Mouse (Mus musculus) kidney, adult 2 months (tissue): Measurements from ENCODE around the gene Plekha5. TPM values are rescaled to one million over a fixed set of nuclear protein-coding genes. Genes with fewer than 3 reads are reported as not detected.
A peak's percentile ranks its signal among the peaks of the same experiment; 100 is the strongest.

Experiments
- DNase-seq: peaks from one replicate; pipeline ENCODE4 v3.0.0; 2021
- H3K27ac ChIP-seq: fragments of 200-500 bp; 2 replicates; pipeline ENCODE4 v1.5.1; 2012; ENCODE audit warnings: low read depth, low read length, control low read depth, inconsistent platforms; ENCODE audit not compliant: insufficient read depth
- H3K27me3 ChIP-seq: fragments of 200-500 bp; replicated peaks from 2 replicates; pipeline ENCODE4 v1.6.1; 2012; ENCODE audit warnings: mild to moderate bottlenecking, moderate library complexity, low read length, inconsistent platforms; ENCODE audit not compliant: control insufficient read depth, insufficient read depth
- H3K36me3 ChIP-seq: fragments of 200-500 bp; 2 replicates; pipeline ENCODE4 v1.6.1; 2012; ENCODE audit warnings: mild to moderate bottlenecking, moderate library complexity, low read length, inconsistent platforms; ENCODE audit not compliant: control insufficient read depth, insufficient read depth
- H3K4me1 ChIP-seq: fragments of 200-500 bp; 2 replicates; pipeline ENCODE4 v1.6.1; 2011; ENCODE audit warnings: low read length; ENCODE audit not compliant: control insufficient read depth, insufficient read depth
- H3K4me3 ChIP-seq: fragments of 200-500 bp; 2 replicates; pipeline ENCODE4 v1.5.1; 2011; ENCODE audit warnings: mild to moderate bottlenecking, low read depth, low read length, control low read depth; ENCODE audit not compliant: insufficient read depth
- CTCF ChIP-seq: fragments of 200-500 bp; conservative IDR thresholded peaks from 2 replicates; pipeline ENCODE4 v1.5.1; 2011; ENCODE audit warnings: low read depth, mild to moderate bottlenecking, control low read depth, low read length, moderate library complexity, mixed read lengths; ENCODE audit not compliant: insufficient read depth, insufficient read length
- POLR2A ChIP-seq: fragments of 200-500 bp; IDR thresholded peaks from one replicate; pipeline ENCODE4 v1.6.1; 2011; ENCODE audit warnings: low read depth, low read length, control low read depth
- WGBS: fragments of 180-500 bp; shearing (Covaris S2); methylation state at CpG from one replicate; pipeline ENCODE4 v1.1.7; 2018; 5-methylcytosine and 5-hydroxymethylcytosine counted together
- polyA plus RNA-seq: library from polyadenylated mRNA; depleted of rRNA; stranded (reverse); fragments of >200 nt; gene quantifications from 2 replicates; pipeline ENCODE4 v1.2.3, GENCODE M21; 2012

The Plekha5 gene
- polyA plus RNA-seq, 1 experiment: 21.4 TPM

GRCm38 (mm10) chr6:140611282-140611681 lies 187.4 kb downstream of the Plekha5 start:
- 66% methylated on average over 4 of the region's 4 CpGs for WGBS
- TF ChIP-seq POLR2A: no peak
- Histone ChIP-seq H3K27me3 (no peaks in the 10 kb centered on the region), H3K4me3 (no peak overlapping the region), H3K36me3 (no peaks in the 10 kb centered on the region), H3K4me1 (no peaks in the 10 kb centered on the region), H3K27ac (peak overlapping the region; percentile 20; the same call in 1 of the 2 replicates)
- no peak for DNase-seq

GRCm38 (mm10) chr6:140611893-140612473 lies 188.1 kb downstream of the Plekha5 start:
- DNase-seq: peak; percentile 38
- peak overlapping the region; percentile 20; the same call in 1 of the 2 replicates for H3K27ac ChIP-seq

DNA sequence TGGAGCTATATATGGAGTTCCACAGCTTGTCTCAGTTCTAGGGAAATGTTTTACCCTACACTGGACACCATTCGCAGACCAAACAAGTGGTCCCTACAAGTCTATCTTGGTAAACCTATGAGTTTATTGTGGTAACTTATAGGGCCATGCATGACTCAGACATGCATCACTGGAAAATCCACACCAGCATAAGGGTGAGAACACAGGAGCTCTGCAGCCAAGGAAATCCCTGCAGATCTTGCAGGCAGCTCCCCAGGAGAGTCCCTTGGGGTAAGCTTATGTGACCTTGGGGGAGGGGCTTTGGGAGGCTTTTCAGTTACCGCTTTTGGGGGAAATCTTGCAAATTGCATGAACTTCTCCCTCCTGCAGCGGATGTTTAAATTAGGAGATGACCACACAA lies 190.0 kb downstream of the Plekha5 start:
- 89% methylated on average over 3 of the region's 3 CpGs for WGBS
- H3K27me3 ChIP-seq: no peaks in the 10 kb centered on the region
- no peaks in the 10 kb centered on the region for H3K4me1 ChIP-seq
- no peak for DNase-seq
- no peak for TF ChIP-seq CTCF
- TF ChIP-seq POLR2A: no peak
- H3K36me3 ChIP-seq: no peaks in the 10 kb centered on the region
- H3K27ac ChIP-seq: no peak overlapping the region
- H3K4me3 ChIP-seq: no peak overlapping the region

More at GRCm38 (mm10) chr6:140611893-140612473, 188.1 kb downstream of the Plekha5 start:
- Histone ChIP-seq H3K27me3 (no peaks in the 10 kb centered on the region), H3K36me3 (no peaks in the 10 kb centered on the region), H3K4me3 (no peak overlapping the region), H3K4me1 (no peaks in the 10 kb centered on the region)
- WGBS: 61% methylated on average over 13 of the region's 13 CpGs
- TF ChIP-seq POLR2A (no peak), CTCF (no peak)

DNA sequence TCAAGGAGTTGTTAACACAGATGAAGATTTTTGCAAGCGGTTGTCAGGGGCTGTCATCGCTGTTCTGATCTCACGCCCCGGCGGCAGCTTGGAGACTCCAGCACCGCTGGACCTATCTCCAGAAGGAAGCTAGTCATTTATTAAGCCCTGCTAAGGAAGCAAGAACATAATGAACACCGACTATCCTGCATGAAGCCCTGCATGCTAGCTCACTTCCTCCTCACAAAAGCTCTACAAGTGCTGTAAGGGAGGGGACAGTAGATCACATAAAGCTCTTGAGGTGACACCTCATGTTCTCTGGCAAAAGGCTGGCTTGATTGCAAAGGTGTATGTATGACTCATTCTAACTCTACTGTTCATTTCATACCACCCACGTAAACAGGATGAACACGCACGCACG lies 190.9 kb downstream of the Plekha5 start:
- no peak for TF ChIP-seq POLR2A
- TF ChIP-seq CTCF: no peak
- WGBS: 49% methylated on average over 11 of the region's 11 CpGs
- no peaks in the 10 kb centered on the region for H3K36me3 ChIP-seq
- H3K4me3 ChIP-seq: no peak overlapping the region
- no peaks in the 10 kb centered on the region for H3K4me1 ChIP-seq
- DNase-seq: peak; percentile 65
- H3K27me3 ChIP-seq: no peaks in the 10 kb centered on the region
- no peak overlapping the region for H3K27ac ChIP-seq

DNA sequence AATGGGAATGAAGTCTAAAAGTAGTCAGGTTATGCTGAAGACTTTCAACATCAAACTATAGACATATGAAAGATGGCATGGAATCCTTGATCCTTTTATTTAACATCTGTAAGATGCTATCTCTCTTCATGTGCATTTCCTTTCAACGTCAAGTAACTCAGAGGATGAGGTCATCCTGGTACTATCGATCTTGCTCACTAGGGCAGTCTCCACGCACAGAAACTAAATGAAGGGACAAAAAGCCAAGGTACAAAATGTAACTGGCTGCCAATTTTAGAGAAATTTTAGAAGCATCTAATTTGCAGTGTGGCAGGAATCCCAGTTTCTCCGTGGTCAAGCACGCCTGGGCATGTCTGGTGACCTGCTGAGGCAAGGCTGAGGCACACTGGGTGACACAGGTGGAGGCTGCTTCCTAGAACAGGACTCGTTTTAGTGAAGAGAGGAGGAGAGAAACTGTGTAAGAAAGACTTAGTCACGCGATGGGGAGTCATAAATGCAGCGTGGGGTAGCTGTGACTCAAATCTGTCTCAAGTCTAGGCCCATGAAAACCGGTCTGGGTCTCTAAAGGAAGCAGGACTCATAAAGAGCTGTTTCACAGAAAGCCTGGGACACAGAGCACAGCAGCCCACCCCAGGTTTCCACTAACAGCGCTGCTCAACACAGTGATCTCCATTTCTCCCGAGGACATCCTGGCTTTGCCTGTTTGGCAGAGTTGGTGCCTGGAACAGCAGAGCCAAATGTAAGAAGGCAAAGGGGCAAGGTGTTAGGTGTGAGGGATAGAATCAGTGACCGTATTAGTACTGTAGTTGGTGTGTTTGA lies 196.9 kb downstream of the Plekha5 start:
- DNase-seq: no peak
- Histone ChIP-seq H3K36me3 (no peaks in the 10 kb centered on the region), H3K4me1 (peaks cover 6% of the 10 kb centered on the region; the same call in 1 of the 2 replicates), H3K27ac (no peak overlapping the region), H3K4me3 (no peak overlapping the region), H3K27me3 (no peaks in the 10 kb centered on the region)
- no peak for TF ChIP-seq POLR2A
- WGBS: 62% methylated on average over 13 of the region's 13 CpGs

DNA sequence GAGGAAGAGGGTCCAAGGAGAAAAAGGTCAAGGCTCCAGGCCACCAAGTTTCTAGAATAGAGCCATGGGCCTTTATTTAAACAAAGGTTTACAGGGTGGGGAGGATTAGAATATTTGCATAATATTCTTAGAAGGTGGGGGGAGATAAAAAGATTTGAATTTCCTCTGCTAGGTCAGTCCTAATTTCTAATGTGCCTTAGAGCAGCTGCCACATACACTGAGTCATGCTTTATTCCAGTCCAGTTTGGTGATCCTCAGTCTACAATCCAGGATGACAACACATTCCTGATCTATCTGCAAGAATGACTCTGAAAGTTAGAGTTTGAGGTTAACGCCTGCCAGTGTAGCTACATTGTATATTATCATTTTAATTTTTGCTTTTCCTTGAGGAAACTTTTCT lies 197.8 kb downstream of the Plekha5 start:
- no peak for TF ChIP-seq CTCF
- no peaks in the 10 kb centered on the region for H3K36me3 ChIP-seq
- WGBS: 97% methylated on average over 1 of the region's 1 CpGs
- H3K4me1 ChIP-seq: peaks cover 13% of the 10 kb centered on the region
- H3K4me3 ChIP-seq: no peak overlapping the region
- H3K27ac ChIP-seq: no peak overlapping the region
- DNase-seq: no peak
- no peaks in the 10 kb centered on the region for H3K27me3 ChIP-seq

- DNase-seq: no peak
- Histone ChIP-seq H3K27me3 (no peaks in the 10 kb centered on the region), H3K36me3 (no peaks in the 10 kb centered on the region), H3K27ac (peak within 1 kb of the TSS; percentile 59), H3K4me1 (peaks cover 17% of the 10 kb centered on the region), H3K4me3 (peak within 1 kb of the TSS; percentile 98)
- WGBS: 41% methylated on average over 30 of the region's 30 CpGs
- TF ChIP-seq CTCF: no peak
- TF ChIP-seq POLR2A: no peak
These were observed 198.8 kb downstream of the Plekha5 start, which contains the start of gene Aebp2 for GRCm38 (mm10) chr6:140622391-140623225. Gene Aebp2 (plus strand): TSS chr6:140622663.
